Mouse (Mus musculus) kidney, embryonic 16.5 days (tissue): ENCODE measurements around the gene Hdhd3. TPM values are rescaled to one million over a fixed set of nuclear protein-coding genes. Genes with fewer than 3 reads are reported as not detected.

ENCODE experiments used
- ATAC-seq: fragments of 200-750 bp; cut with Nextera tagmentation; 2 replicates; pipeline ENCODE4 v1.8.0; 2017; ENCODE audit warnings: moderate TSS enrichment; ENCODE audit not compliant: low FRiP score, low TSS enrichment
- H3K27ac ChIP-seq: fragments of 300-500 bp; sonication (generic); 2 replicates; pipeline ENCODE4 v1.5.1; 2014; ENCODE audit warnings: low read length
- H3K27me3 ChIP-seq: fragments of 300-500 bp; sonication (generic); 2 replicates; pipeline ENCODE4 v1.6.1; 2014; ENCODE audit warnings: low read length, control low read depth, mixed read lengths; ENCODE audit not compliant: insufficient read depth
- H3K36me3 ChIP-seq: fragments of 300-500 bp; sonication (generic); 2 replicates; pipeline ENCODE4 v1.6.1; 2014; ENCODE audit warnings: low read length, control low read depth, mixed read lengths; ENCODE audit not compliant: insufficient read depth
- H3K4me1 ChIP-seq: fragments of 300-500 bp; sonication (generic); 2 replicates; pipeline ENCODE4 v1.6.1; 2014; ENCODE audit warnings: low read length, control low read depth, mixed read lengths; ENCODE audit not compliant: insufficient read depth
- H3K4me2 ChIP-seq: fragments of 300-500 bp; sonication (generic); replicated peaks from 2 replicates; pipeline ENCODE4 v1.6.1; 2014; ENCODE audit warnings: low read depth, low read length
- H3K4me3 ChIP-seq: fragments of 300-500 bp; sonication (generic); 2 replicates; pipeline ENCODE4 v1.5.1; 2014; ENCODE audit warnings: mild to moderate bottlenecking, low read length
- H3K9ac ChIP-seq: fragments of 300-500 bp; sonication (generic); replicated peaks from 2 replicates; pipeline ENCODE4 v1.6.1; 2014; ENCODE audit warnings: low read length
- H3K9me3 ChIP-seq: fragments of 300-500 bp; sonication (generic); 2 replicates; pipeline ENCODE4 v1.6.1; 2016; ENCODE audit warnings: low read length, control low read depth
- WGBS: fragments of 180-500 bp; shearing (Covaris S2); extraction: QIAGEN DNeasy Blood & Tissue Kit; methylation state at CpG from one replicate; pipeline ENCODE4 v1.1.7; 2014; 5-methylcytosine and 5-hydroxymethylcytosine counted together
- polyA plus RNA-seq: library from polyadenylated mRNA; unstranded; fragments of >200 nt; fragmentation: Nextera tagmentation; extraction: Ambion mirVana; gene quantifications from 2 replicates; pipeline ENCODE4 v1.2.1, GENCODE M21; 2015

The Hdhd3 gene
- polyA plus RNA-seq, 1 experiment from 2014 or later: 20.6 TPM

DNA sequence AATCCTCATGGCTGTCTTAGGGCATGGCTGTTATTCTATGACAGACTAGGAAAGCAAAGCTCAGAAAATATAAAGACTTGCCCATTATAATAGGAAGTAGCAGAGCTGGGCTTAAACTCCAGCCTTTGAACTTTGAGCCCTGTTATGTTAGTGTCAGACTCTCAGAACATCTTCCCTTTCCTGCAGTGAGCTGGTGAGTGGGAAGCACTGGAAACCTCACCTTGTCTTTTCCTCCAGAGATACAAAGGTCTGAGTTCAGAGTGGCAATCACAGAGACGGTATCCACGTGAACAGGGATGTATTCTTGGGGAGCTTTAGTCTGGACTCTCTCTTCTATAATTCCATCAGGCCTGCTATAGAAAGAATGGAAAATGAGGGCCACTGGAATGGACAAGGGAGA is 40.1 kb downstream of the Hdhd3 start:
- H3K4me3 ChIP-seq: no peak overlapping the region
- 87% methylated on average over 2 of the region's 2 CpGs for WGBS
- H3K36me3 ChIP-seq: 0 out of 2 replicates have a peak, but pooled peaks cover 4% of the 10 kb centered on the region
- no peak overlapping the region for H3K27ac ChIP-seq
- no peak overlapping the region for H3K4me2 ChIP-seq
- ATAC-seq: no peak
- no peaks in the 10 kb centered on the region for H3K9me3 ChIP-seq
- H3K4me1 ChIP-seq: no peaks in the 10 kb centered on the region
- no peaks in the 10 kb centered on the region for H3K27me3 ChIP-seq
- no peak overlapping the region for H3K9ac ChIP-seq

- H3K4me3 ChIP-seq: no peak overlapping the region
- H3K4me2 ChIP-seq: no peak overlapping the region
- H3K27me3 ChIP-seq: no peaks in the 10 kb centered on the region
- WGBS: 88% methylated on average over 8 of the region's 8 CpGs
- no peaks in the 10 kb centered on the region for H3K4me1 ChIP-seq
- no peak overlapping the region for H3K27ac ChIP-seq
- H3K9me3 ChIP-seq: no peaks in the 10 kb centered on the region
- no peak overlapping the region for H3K9ac ChIP-seq
- H3K36me3 ChIP-seq: 0 out of 2 replicates have a peak, but pooled peaks cover 4% of the 10 kb centered on the region
- ATAC-seq: no peak
Measured at GRCm38 (mm10) chr4:62460348-62460747, 42.9 kb downstream of the Hdhd3 start.

DNA sequence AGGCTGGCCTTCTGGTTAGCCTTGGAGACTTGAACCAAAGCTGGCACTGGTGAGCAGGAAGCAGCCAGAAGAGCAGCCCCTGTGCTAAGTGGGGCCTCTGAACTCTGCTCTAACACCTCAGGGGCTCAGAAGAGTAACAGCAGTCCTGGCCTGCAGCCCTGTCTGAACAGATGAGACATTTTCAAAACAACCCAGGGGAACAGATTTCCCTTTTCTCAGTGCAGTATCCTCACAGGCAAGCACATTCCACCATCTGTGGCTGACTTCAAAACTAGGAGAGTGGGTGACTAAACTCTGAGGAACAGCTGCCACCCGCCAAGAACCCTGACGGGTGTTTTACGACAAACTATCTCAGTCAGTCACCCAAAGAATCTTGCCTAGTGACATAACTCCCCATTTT is 44.2 kb downstream of the Hdhd3 start:
- Histone ChIP-seq H3K4me1 (no peaks in the 10 kb centered on the region), H3K27ac (no peak overlapping the region), H3K4me2 (no peak overlapping the region), H3K27me3 (no peaks in the 10 kb centered on the region), H3K4me3 (no peak overlapping the region), H3K9me3 (no peaks in the 10 kb centered on the region), H3K9ac (no peak overlapping the region), H3K36me3 (0 out of 2 replicates have a peak, but pooled peaks cover 4% of the 10 kb centered on the region)
- no peak for ATAC-seq
- WGBS: 72% methylated on average over 3 of the region's 3 CpGs

DNA sequence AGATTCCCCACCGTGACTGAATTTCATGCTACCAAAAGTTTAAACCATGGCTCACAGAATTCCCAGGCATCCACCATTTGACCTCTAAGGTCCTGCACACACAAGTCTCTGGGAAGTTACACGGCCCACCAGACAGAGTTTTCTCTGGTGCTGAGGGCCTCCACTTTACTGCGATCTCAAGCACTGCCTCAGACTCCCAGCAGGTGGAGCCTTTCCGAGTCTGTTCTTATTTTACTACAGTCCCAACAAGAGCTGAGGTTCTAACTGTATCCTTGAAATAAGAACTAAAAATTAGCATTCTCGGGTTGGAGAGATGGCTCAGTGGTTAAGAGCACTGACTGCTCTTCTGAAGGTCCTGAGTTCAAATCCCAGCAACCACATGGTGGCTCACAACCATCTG is 48.3 kb downstream of the Hdhd3 start:
- no peaks in the 10 kb centered on the region for H3K36me3 ChIP-seq
- no peak overlapping the region for H3K27ac ChIP-seq
- no peak for ATAC-seq
- no peak overlapping the region for H3K4me2 ChIP-seq
- no peaks in the 10 kb centered on the region for H3K4me1 ChIP-seq
- 50% methylated on average over 5 of the region's 5 CpGs for WGBS
- H3K9me3 ChIP-seq: no peaks in the 10 kb centered on the region
- no peak overlapping the region for H3K9ac ChIP-seq
- no peak overlapping the region for H3K4me3 ChIP-seq
- H3K27me3 ChIP-seq: no peaks in the 10 kb centered on the region

Other genes with a start within 250 kb of the Hdhd3 start
- 30.7 and 31.9 TPM in 2 replicates for gene Slc31a2, start 240.9 kb downstream of the Hdhd3 start, polyA plus RNA-seq
- gene Fkbp15, start 142.9 kb downstream of the Hdhd3 start, polyA plus RNA-seq: 26.2 and 29.2 TPM in 2 replicates
- gene Slc31a1, start 142.7 kb downstream of the Hdhd3 start, polyA plus RNA-seq: 60.3 and 61.2 TPM in 2 replicates
- gene Cdc26, start 94.8 kb downstream of the Hdhd3 start, polyA plus RNA-seq: 147 and 149 TPM in 2 replicates
- gene Prpf4, start 94.7 kb downstream of the Hdhd3 start, polyA plus RNA-seq: 25.2 and 25.8 TPM in 2 replicates
- gene Rnf183, start 68.2 kb downstream of the Hdhd3 start, polyA plus RNA-seq: 0.40 and 0.95 TPM in 2 replicates
- 13.2 and 14.3 TPM in 2 replicates for gene Wdr31, start 32.6 kb downstream of the Hdhd3 start, polyA plus RNA-seq
- gene Bspry, start 23.4 kb downstream of the Hdhd3 start, polyA plus RNA-seq: 25.9 and 28.3 TPM in 2 replicates
- 108 and 113 TPM in 2 replicates for gene Alad, start 16.5 kb upstream of the Hdhd3 start, polyA plus RNA-seq
- gene Pole3, start 21.6 kb upstream of the Hdhd3 start, polyA plus RNA-seq: 97.0 and 102 TPM in 2 replicates
- 0.49 and 0.67 TPM in 2 replicates for gene 4933430I17Rik, start 21.9 kb upstream of the Hdhd3 start, polyA plus RNA-seq
- gene Rgs3, start 56.4 kb upstream of the Hdhd3 start, polyA plus RNA-seq: 57.7 and 62.0 TPM in 2 replicates